Mouse (Mus musculus): Measurements from ENCODE around the gene Chic1.

The Chic1 gene

DNA sequence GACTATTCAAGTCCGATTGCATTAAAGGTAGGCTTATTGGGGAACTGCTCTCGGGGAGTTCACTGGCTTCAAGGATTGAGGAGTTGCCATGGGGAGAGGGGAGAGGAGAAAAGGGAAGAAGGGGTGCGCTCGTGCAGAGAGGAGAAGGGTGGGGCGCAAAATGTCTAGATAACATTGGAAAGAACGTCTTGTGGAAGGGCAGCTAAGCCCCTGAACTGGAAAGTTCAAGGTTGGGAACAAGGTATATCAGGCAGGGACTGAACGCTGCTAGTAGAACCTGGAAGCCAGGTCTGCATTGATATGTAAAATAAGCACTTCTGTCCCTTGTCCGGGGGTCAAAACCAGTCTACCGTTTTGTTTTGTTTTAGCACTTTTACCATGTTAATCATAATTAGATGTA is 81.7 kb downstream of the Chic1 start:
- no peak for DNase-seq

DNA sequence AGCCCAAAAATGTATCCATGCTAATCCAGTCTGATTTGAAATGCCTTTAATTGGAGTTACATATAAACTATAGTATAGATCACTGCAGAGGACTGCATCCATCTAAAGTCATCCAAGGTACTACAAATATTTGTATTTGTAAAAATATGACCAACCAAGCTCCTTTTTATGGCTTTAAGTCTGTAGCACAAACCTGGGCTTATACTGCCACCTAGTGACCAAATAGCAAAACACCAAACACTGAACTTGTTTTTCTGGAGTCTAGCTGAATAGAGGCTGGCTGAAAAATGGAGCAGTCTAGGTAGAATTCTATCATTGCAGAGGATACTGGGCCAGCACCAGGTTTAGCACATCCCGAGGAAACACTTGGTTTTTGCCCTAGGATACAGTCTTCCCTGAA is 84.5 kb downstream of the Chic1 start:
- DNase-seq = no peak

DNA sequence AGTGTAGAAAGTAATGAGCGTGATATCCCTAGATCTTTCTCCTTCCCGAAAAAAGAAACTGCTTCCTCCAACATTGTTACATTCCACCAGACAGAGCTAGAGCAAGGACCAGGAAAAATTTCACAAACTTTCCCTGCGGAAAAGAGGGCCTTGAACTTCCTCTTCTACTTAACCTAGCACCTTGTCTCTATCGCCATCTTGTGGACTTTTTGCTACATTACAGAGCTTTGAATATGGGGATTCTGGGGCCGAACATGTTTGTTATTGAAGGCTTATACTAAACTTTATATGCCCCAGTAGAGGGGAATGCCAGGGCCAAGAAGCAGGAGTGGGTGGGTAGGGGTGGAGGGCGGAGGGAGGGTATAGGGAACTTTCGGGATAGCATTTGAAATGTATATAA is 87.5 kb downstream of the Chic1 start:
- DNase-seq = no peak
